Mouse (Mus musculus) spleen, adult 2 months (tissue): Measurements from ENCODE around the gene Gatc.

Experiments
- CTCF ChIP-seq: fragments of 200-500 bp; IDR thresholded peaks from 2 replicates; pipeline ENCODE4 v1.5.1; 2011; ENCODE audit warnings: mild to moderate bottlenecking, inconsistent platforms; ENCODE audit not compliant: insufficient read depth, insufficient read length, insufficient replicate concordance; ENCODE audit errors: extremely low read depth
- POLR2A ChIP-seq: fragments of 200-500 bp; IDR thresholded peaks from 2 replicates; pipeline ENCODE4 v1.6.1; 2011; ENCODE audit warnings: low read depth, low read length, inconsistent platforms

- TF ChIP-seq CTCF (peak; percentile 35; the same call in 1 of the 2 replicates), POLR2A (no peak)
Measured at GRCm38 (mm10) chr5:115284735-115285134, 56.2 kb downstream of the Gatc start.
